Mouse (Mus musculus) kidney, postnatal 25 days (tissue): ENCODE measurements around the gene Wwc2.
"Not testable (repeated sequence)": the region's sequence is repeated elsewhere in the genome, so short reads cannot be mapped to it uniquely, and the experiment has no call there.

ENCODE experiments used
- DNase-seq, 2 experiments: peaks; one replicate each; pipeline ENCODE4 v3.0.0; 2021; ENCODE audit warnings: mixed read lengths in 2 of 2

The Wwc2 gene

GRCm38 (mm10) chr8:47845956-47846355 is 144.8 kb downstream of the Wwc2 start:
- DNase-seq, result peak in 1 of 2 experiments; percentile 40

- no peak for DNase-seq
Observed at GRCm38 (mm10) chr8:47843651-47844050, 147.1 kb downstream of the Wwc2 start.

GRCm38 (mm10) chr8:47843063-47843462 is 147.7 kb downstream of the Wwc2 start:
- DNase-seq, result no peak

GRCm38 (mm10) chr8:47833944-47834343 is 156.8 kb downstream of the Wwc2 start:
- no peak for DNase-seq

GRCm38 (mm10) chr8:47832616-47833015 is 158.1 kb downstream of the Wwc2 start:
- DNase-seq, result no peak

GRCm38 (mm10) chr8:47826911-47827310 is 163.8 kb downstream of the Wwc2 start:
- DNase-seq, result peak in 1 of 2 experiments; percentile 41

GRCm38 (mm10) chr8:47825596-47825995 is 165.1 kb downstream of the Wwc2 start:
- DNase-seq, result no peak

GRCm38 (mm10) chr8:47824182-47824581 is 166.5 kb downstream of the Wwc2 start, which contains the start of gene Cldn22:
Cldn22 (plus strand) TSS chr8:47824482.
- DNase-seq, result no peak

GRCm38 (mm10) chr8:47823777-47824176 is 166.9 kb downstream of the Wwc2 start:
- no peak for DNase-seq

GRCm38 (mm10) chr8:47822541-47822940 is 168.2 kb downstream of the Wwc2 start:
- DNase-seq, result not testable (repeated sequence)

GRCm38 (mm10) chr8:47821843-47822242 is 168.9 kb downstream of the Wwc2 start, which contains the start of gene Cldn24:
Cldn24 (plus strand) TSS chr8:47822143.
- no peak for DNase-seq

GRCm38 (mm10) chr8:47820914-47821772 is 169.6 kb downstream of the Wwc2 start:
- DNase-seq, result peak in 1 of 2 experiments; percentile 63

GRCm38 (mm10) chr8:47819034-47819433 is 171.7 kb downstream of the Wwc2 start:
- no peak for DNase-seq

GRCm38 (mm10) chr8:47811221-47811620 is 179.5 kb downstream of the Wwc2 start:
- DNase-seq, result no peak

GRCm38 (mm10) chr8:47810666-47811015 is 180.1 kb downstream of the Wwc2 start:
- no peak for DNase-seq

- DNase-seq, result no peak
Observed at GRCm38 (mm10) chr8:47809970-47810665, 180.6 kb downstream of the Wwc2 start.

- no peak for DNase-seq
Observed at GRCm38 (mm10) chr8:47804262-47804661, 186.5 kb downstream of the Wwc2 start.

- DNase-seq, result no peak
Observed at GRCm38 (mm10) chr8:47802349-47802748, 188.4 kb downstream of the Wwc2 start.

GRCm38 (mm10) chr8:47799438-47799837 is 191.3 kb downstream of the Wwc2 start:
- no peak for DNase-seq

GRCm38 (mm10) chr8:47791986-47792385 is 198.7 kb downstream of the Wwc2 start:
- DNase-seq, result no peak

- no peak for DNase-seq
Observed at GRCm38 (mm10) chr8:47787705-47788104, 203.0 kb downstream of the Wwc2 start.

- DNase-seq, result no peak
Observed at GRCm38 (mm10) chr8:47786323-47786722, 204.4 kb downstream of the Wwc2 start.

- no peak for DNase-seq
Observed at GRCm38 (mm10) chr8:47784436-47784835, 206.3 kb downstream of the Wwc2 start.

GRCm38 (mm10) chr8:47783944-47784343 is 206.8 kb downstream of the Wwc2 start:
- DNase-seq, result no peak
